Mouse (Mus musculus) thymus, postnatal 14 days (tissue): Measurements from ENCODE around the gene Klrb1b.

ENCODE experiments used
- DNase-seq: peaks from one replicate; pipeline ENCODE4 v3.0.0; 2021

The Klrb1b gene

GRCm38 (mm10) chr6:128826132-128826531, at the start of gene Klrb1b, which contains the start of gene Gm44511:
TSS of gene Klrb1b (minus strand) at chr6:128826331.
TSS of gene Gm44511 (minus strand) at chr6:128826315.
- DNase-seq = no peak

- no peak for DNase-seq
Observed at GRCm38 (mm10) chr6:128871910-128872610, 45.9 kb upstream of the Klrb1b start.

- DNase-seq = peak; percentile 67
Observed at GRCm38 (mm10) chr6:128868861-128869260, 42.7 kb upstream of the Klrb1b start.

GRCm38 (mm10) chr6:128857976-128858375, 31.8 kb upstream of the Klrb1b start:
- no peak for DNase-seq

- peak; percentile 27 for DNase-seq
Observed at GRCm38 (mm10) chr6:128856250-128856649, 30.1 kb upstream of the Klrb1b start.

- DNase-seq = no peak
Observed at GRCm38 (mm10) chr6:128855477-128855876, 29.3 kb upstream of the Klrb1b start.

GRCm38 (mm10) chr6:128854895-128855294, 28.8 kb upstream of the Klrb1b start:
- no peak for DNase-seq

GRCm38 (mm10) chr6:128854024-128854820, 28.1 kb upstream of the Klrb1b start:
- DNase-seq = peak; percentile 85

GRCm38 (mm10) chr6:128852766-128853165, 26.6 kb upstream of the Klrb1b start:
- no peak for DNase-seq

- DNase-seq = no peak
Observed at GRCm38 (mm10) chr6:128851151-128851550, 25.0 kb upstream of the Klrb1b start.

GRCm38 (mm10) chr6:128850671-128851070, 24.5 kb upstream of the Klrb1b start:
- no peak for DNase-seq

- DNase-seq = no peak
Observed at GRCm38 (mm10) chr6:128849902-128850301, 23.8 kb upstream of the Klrb1b start.

GRCm38 (mm10) chr6:128847401-128847800, 21.3 kb upstream of the Klrb1b start:
- no peak for DNase-seq

GRCm38 (mm10) chr6:128845998-128846542, 19.9 kb upstream of the Klrb1b start:
- DNase-seq = no peak

GRCm38 (mm10) chr6:128845319-128845979, 19.3 kb upstream of the Klrb1b start:
- DNase-seq = peak; percentile 89

- DNase-seq = no peak
Observed at GRCm38 (mm10) chr6:128844586-128845080, 18.5 kb upstream of the Klrb1b start.

- no peak for DNase-seq
Observed at GRCm38 (mm10) chr6:128844131-128844530, 18.0 kb upstream of the Klrb1b start.

GRCm38 (mm10) chr6:128843479-128843992, 17.4 kb upstream of the Klrb1b start:
- DNase-seq = peak; percentile 68

- peak; percentile 88 for DNase-seq
Observed at GRCm38 (mm10) chr6:128842945-128843478, 16.9 kb upstream of the Klrb1b start.

- no peak for DNase-seq
Observed at GRCm38 (mm10) chr6:128842356-128842944, 16.3 kb upstream of the Klrb1b start.

GRCm38 (mm10) chr6:128841327-128842089, 15.4 kb upstream of the Klrb1b start:
- DNase-seq = no peak
